Mouse (Mus musculus): ENCODE measurements at regions not wholly inside any gene's neighbourhood (a gene's known extent, or its start where the extent isn't known, plus 50 kb on each side); places are given as distances from the start of the nearest gene placed in this dataset.
A peak's percentile ranks its signal among the peaks of the same experiment; 100 is the strongest.

GRCm38 (mm10) chr17:62546286-62546685, 334.8 kb downstream of the Efna5 start:
- Histone ChIP-seq H3K4me3 (no peak overlapping the region), H3K27ac (no peak overlapping the region)
- no peak for DNase-seq (ENCODE audit: low spot score in 2 of 2)
- no peak for TF ChIP-seq CTCF (conservative IDR thresholded peaks at IDR 0.05)

- Histone ChIP-seq H3K4me3 (no peak overlapping the region), H3K27ac (no peak overlapping the region)
- peak in 1 of 2 experiments; percentile 41 for DNase-seq (ENCODE audit: low spot score in 2 of 2)
- TF ChIP-seq CTCF (conservative IDR thresholded peaks at IDR 0.05), result no peak
Measured at GRCm38 (mm10) chr17:62545330-62545729, 335.8 kb downstream of the Efna5 start.

- H3K27ac ChIP-seq, result no peak overlapping the region
- no peak for TF ChIP-seq CTCF (conservative IDR thresholded peaks at IDR 0.05)
- no peak overlapping the region for H3K4me3 ChIP-seq
- DNase-seq (ENCODE audit: low spot score in 2 of 2), result no peak
Measured at GRCm38 (mm10) chr17:62543056-62543975, 337.8 kb downstream of the Efna5 start.

DNA sequence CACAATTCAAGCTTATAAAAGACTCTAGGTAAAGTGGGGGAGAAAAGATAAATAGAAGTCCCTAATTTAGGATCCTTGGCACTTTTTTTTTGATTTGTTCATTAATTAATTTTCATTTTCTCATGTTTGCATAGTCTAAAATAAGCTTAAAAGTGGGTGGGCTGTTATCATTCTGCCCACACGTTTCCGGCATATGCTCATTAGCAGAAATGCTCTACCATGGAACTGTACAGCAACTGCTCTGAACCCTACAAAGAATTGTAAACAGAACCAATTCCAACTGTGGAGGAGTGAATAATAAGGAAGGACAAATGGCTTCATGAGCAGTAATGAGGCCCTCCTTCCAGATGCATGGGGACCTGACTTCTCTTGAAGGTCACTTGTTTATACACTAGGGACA, 351.2 kb downstream of the Efna5 start:
- H3K4me3 ChIP-seq, result no peak overlapping the region
- no peak for TF ChIP-seq CTCF (conservative IDR thresholded peaks at IDR 0.05)
- H3K27ac ChIP-seq, result no peak overlapping the region
- peak in 1 of 2 experiments; percentile 30 for DNase-seq (ENCODE audit: low spot score in 2 of 2)

GRCm38 (mm10) chr17:62527556-62527955, 353.6 kb downstream of the Efna5 start:
- no peak for TF ChIP-seq CTCF (conservative IDR thresholded peaks at IDR 0.05)
- H3K4me3 ChIP-seq, result no peak overlapping the region
- DNase-seq (ENCODE audit: low spot score in 2 of 2), result no peak
- no peak overlapping the region for H3K27ac ChIP-seq

- Histone ChIP-seq H3K4me3 (no peak overlapping the region), H3K27ac (no peak overlapping the region)
- no peak for TF ChIP-seq CTCF (conservative IDR thresholded peaks at IDR 0.05)
- DNase-seq (ENCODE audit: low spot score in 2 of 2), result no peak
Measured at GRCm38 (mm10) chr17:62513635-62514034, 367.5 kb downstream of the Efna5 start.

- Histone ChIP-seq H3K27ac (no peak overlapping the region), H3K4me3 (no peak overlapping the region)
- DNase-seq (ENCODE audit: low spot score in 2 of 2), result no peak
- TF ChIP-seq CTCF (conservative IDR thresholded peaks at IDR 0.05), result no peak
Measured at GRCm38 (mm10) chr17:62510184-62510583, 370.9 kb downstream of the Efna5 start.

GRCm38 (mm10) chr17:62507766-62508485, 373.2 kb downstream of the Efna5 start:
- no peak for TF ChIP-seq CTCF (conservative IDR thresholded peaks at IDR 0.05)
- DNase-seq (ENCODE audit: low spot score in 2 of 2), result no peak
- Histone ChIP-seq H3K4me3 (no peak overlapping the region), H3K27ac (no peak overlapping the region)

- DNase-seq (ENCODE audit: low spot score in 2 of 2), result no peak
- no peak overlapping the region for H3K4me3 ChIP-seq
- no peak for TF ChIP-seq CTCF (conservative IDR thresholded peaks at IDR 0.05)
- H3K27ac ChIP-seq, result no peak overlapping the region
Measured at GRCm38 (mm10) chr17:62504691-62505090, 376.4 kb downstream of the Efna5 start.

GRCm38 (mm10) chr17:62470739-62471138, 410.4 kb downstream of the Efna5 start:
- no peak for TF ChIP-seq CTCF (conservative IDR thresholded peaks at IDR 0.05)
- Histone ChIP-seq H3K27ac (no peak overlapping the region), H3K4me3 (no peak overlapping the region)
- DNase-seq (ENCODE audit: low spot score in 2 of 2), result peak; percentile 12 to 25

- no peak for DNase-seq (ENCODE audit: low spot score in 2 of 2)
- Histone ChIP-seq H3K27ac (no peak overlapping the region), H3K4me3 (no peak overlapping the region)
- TF ChIP-seq CTCF (conservative IDR thresholded peaks at IDR 0.05), result no peak
Measured at GRCm38 (mm10) chr17:62469367-62469766, 411.8 kb downstream of the Efna5 start.

- DNase-seq (ENCODE audit: low spot score in 2 of 2), result no peak
- H3K4me3 ChIP-seq, result no peak overlapping the region
- no peak overlapping the region for H3K27ac ChIP-seq
- no peak for TF ChIP-seq CTCF (conservative IDR thresholded peaks at IDR 0.05)
Measured at GRCm38 (mm10) chr17:62468859-62469258, 412.3 kb downstream of the Efna5 start.

DNA sequence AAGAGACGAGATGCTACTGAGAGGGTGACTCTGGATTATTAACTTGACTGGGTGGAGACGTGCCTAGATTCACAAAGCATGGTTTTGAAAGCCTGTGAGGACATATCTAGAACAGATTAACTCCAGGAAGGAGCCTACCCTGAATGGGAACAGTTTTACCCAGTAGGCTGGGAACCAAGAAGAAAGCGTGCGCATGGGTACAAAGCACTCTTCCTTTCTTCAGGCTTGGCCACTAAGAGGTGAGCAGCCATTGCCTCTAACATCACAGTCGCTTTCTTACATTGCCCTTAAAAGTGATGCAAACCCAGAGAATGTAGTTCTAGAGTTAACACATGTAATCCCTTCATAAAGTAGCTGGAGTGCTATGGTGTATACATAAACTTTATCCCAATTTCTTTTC, 414.0 kb downstream of the Efna5 start:
- H3K27ac ChIP-seq, result no peak overlapping the region
- H3K4me3 ChIP-seq, result no peak overlapping the region
- no peak for DNase-seq (ENCODE audit: low spot score in 2 of 2)
- TF ChIP-seq CTCF (conservative IDR thresholded peaks at IDR 0.05), result no peak
